Mouse (Mus musculus): ENCODE data around the gene Fam162b.
A peak's percentile ranks its signal among the peaks of the same experiment; 100 is the strongest.

Fam162b gene

DNA sequence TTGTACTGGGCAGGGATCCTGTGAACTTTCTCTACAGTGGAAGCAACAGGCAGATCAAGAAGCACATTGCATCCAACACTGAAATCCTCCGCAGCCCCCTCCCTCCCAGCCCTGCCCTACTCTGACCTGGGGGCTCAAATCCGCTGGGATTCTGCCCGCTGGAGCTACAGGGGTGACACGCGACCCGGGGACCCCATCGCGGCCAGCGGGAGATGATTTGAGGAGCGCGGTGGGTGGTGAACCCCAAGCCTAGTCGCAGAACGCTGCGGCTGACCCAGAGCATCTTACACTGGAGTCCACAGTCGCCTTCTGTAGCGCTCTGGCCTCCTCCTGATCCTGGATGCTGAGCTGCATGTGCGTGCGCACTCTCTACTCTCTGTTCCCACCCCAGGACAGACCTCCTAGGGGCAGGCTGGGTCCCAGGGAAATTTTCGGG lies at the start of gene Fam162b:
Fam162b (minus strand) TSS at position 379 of the 436 bp plus-strand sequence.
- no peak for DNase-seq

DNA sequence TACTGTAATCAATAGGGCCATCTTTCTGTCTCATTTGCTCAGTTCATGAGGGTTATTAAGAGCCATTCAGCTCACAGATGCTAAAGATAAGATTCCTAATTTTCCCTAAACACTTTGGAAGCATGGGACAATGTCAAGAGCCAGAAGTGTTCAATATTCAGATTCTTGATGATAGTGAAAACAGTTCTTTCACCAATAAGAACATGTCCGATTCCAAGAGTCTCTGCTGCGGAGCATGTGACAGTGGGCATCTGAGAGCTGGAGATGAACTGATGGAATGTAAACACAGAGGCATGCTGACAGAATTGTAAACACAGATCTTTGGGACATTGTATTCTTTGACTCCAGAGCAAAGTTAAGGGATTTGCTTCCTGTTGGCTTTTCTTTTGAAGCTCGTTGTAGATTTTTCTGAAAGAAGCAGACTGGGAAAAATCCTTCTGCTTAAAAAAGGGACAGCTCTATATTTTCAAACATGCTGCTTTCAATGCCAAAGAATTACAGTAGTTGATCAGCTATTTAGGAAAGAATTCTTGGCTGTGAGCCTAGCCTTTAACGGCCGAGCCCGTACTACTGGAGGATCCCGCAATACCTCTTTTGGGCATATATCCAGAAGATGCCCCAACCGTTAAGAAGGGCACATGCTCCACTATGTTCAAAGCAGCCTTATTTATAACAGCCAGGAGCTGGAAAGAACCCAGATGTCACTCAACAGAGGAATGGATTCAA lies 41.3 kb upstream of the Fam162b start, which contains the start of gene Gprc6a:
Gprc6a (minus strand) TSS at position 51 of the 726 bp plus-strand sequence.
- DNase-seq, result no peak

DNA sequence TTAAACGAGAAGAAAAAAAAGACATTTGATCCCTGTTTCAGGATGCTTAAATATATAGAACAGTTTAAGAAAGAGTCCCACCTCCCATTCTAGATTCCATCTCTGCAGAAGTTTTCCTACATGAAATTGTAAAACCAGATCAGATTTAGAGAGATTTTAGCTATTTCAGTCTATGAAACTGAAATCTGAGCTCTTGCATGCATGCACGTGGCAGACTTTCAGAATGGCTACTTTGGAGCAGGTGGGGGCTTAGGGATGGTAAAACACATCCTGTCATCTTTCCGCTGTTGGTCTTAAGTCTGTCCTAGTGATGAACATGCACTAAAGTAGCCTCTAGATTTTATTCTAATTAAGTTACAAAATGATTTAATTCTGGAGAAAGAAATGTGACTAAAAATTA lies 30.9 kb upstream of the Fam162b start:
- no peak for DNase-seq

DNA sequence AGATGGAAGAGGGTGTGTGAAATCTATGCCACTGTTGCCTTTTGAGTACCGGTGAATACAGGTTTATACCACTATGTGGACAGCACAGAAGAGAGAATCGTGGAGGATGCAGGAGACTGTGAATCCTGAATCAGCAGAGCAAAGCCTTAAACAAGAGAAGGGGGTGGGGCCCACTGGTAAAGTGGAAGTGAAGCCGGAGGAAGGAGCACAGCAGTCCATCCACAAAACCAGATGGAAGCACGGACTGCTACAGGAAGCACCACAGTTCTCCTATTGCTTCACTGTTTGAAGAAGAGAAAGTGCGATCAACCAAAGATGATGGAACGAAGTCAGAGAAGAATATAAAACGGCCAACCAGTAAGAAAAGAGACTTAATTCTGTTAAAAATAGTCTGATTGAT lies 29.8 kb upstream of the Fam162b start:
- no peak for DNase-seq

DNA sequence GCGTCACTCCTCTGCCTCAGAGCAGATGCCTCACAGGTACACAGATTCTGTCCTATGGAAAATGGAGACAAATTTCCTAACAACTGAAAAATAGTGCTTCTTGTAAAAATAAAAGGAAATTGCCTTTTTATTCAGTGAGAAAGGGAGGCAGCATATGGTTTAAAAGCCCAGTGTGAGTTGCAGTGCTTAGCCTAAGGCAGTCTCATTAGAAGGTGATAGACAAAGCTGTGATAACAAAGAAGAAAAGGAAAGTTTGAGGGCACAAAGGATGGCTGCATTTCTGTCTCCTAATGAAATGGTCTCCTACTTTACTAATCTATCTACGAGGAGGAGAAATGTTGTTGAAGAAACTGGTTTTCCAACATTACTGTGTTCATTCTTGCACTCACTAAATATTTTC lies 28.2 kb upstream of the Fam162b start:
- DNase-seq, result no peak

DNA sequence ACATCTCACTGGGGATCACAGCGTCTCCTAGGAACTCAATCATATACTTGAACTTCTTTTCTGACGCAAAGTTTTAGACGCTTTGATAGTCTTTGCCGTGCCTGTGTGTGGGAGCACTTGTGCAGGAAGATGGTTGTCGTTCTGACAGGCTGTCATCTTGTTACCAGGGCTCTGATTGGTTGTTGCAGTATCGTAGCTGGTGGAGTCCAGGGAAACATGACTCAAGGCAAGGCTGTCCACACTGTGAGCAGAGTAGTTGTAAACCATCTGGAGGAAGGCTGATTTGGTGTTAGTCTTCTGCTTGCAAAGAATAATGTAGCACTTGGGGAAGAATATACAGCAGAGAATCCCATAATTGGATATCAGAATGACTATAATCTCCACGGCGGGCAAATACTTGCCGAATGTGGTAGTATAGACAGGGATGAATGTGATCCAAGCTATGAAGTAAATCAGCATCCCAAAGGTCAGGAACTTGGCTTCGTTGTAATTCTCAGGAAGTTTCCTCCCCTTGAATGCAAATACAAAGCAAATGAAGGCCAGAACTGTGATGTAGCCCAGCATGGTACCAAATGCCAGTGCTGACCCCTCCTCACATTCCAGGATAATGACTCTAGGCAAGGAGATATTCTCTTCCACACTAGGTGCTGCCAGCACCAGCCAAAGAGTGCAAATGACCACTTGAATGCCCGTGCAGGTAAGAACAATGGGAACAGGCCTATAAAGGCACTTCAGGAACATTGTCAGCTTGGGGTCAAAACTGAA lies 24.7 kb upstream of the Fam162b start:
- DNase-seq, result no peak

DNA sequence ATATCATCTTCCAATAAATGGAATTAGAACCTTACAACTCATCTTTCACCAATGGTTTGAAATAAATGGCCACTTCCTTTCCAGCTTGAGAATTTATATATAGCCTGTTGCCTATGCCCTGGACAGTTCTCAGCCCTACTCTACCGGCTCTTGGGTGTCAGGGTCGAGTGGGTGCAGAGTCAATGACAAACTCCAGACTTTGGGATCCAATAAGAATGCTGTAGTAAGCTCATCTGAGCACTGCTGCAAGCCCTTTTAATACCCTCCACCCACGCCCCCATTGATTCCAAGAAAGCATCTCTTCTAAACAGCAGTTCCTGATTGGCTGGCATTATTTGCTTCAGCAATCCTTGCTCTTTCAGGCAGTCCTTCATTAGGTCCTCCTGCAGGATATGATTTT lies 23.1 kb upstream of the Fam162b start:
- no peak for DNase-seq

DNA sequence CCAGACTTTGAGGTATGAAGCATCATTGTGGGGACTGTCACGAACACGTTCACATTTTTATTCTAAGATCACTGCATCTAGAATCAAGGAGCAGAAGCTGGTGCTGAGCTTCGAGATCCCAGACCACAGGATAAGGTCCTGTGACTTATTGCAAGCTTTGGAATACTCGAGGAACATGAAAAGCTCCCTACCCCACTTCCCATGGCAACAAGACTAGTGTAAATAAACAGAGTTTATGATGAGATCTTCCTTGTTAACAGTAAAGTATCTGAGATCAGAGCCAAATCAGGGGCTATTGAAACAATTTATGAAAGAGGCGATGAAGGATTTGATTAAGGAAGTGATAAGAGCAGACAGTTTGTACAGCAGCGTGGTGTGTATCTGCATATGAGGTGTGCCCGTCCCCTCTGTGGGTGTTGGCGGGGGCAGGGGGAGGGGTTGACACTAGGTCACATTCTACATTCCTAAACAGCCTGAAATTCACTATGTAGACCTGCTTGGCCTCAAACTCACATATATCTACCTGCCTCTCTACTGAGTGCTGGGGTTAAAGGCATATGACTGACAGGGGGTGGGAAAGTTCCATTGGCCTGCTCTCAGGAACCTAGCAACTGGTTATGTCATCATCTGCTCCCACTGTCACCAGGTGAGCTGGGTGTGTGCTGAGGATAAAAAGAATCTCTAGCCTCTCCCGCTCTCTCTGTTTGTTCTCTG lies 21.8 kb upstream of the Fam162b start:
- no peak for DNase-seq

DNA sequence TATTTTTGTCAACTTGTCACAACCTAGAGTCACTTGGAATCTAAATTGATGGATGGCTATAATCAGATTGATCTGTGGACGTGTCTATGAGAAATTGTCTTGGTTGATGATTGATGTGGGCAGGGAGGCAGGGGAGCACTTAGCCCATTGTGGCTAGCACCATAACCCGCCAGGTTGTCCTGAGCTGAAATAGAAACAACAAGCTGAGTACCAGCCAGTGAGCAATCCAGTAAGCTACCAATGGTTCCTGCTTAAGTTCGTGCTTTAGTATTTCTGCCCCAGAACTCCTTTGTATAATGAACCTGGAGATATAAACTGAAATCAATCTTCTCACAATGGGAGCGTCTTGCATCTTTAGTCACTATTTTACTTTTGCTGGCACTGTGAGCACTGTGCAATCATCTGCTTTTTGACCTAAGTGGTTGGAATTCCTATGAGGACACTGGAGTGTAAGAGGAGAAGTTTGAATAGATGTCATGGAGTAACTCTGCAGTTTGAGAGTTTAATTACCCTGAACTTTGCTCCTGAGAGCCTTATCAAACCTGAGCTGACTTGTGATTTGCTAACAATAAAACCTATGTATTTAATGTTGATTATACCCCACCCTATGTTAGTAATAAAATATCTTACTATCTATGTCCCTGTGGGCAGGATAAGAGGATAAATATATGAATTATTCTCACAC lies 19.6 kb upstream of the Fam162b start:
- DNase-seq, result no peak

DNA sequence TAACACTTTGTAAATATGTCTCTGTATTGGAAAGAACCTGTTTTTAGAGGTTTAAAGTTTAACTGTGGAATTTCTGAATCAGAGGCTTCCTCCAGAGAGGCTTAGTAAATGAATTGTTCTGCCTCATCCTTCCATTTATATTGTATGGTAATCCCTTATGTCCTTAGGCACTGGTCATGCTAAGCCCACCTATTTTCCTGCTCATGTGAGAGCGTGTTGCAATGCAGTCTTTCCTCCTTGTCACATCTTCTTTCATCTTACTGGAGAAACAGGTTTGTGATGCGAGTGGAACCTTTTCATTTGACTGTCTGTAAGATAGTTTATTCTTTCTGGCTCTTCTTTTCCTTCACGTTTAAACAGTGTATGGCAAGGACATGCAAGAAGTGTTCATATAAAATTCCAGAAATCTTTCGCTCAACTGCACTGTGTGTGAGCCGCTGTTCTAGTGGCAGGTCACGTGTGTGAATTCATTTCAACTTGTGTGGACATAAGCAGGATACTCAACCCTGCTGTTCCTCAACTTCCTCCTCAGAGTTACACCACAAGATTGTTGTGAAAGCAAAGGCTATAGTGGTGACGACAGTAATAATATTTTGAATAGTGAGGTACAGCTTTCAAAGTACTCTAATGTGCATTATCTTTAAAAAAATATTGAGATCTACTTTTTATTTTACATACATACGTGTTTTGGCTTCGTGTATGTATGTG lies 6.8 kb upstream of the Fam162b start:
- DNase-seq, result no peak

DNA sequence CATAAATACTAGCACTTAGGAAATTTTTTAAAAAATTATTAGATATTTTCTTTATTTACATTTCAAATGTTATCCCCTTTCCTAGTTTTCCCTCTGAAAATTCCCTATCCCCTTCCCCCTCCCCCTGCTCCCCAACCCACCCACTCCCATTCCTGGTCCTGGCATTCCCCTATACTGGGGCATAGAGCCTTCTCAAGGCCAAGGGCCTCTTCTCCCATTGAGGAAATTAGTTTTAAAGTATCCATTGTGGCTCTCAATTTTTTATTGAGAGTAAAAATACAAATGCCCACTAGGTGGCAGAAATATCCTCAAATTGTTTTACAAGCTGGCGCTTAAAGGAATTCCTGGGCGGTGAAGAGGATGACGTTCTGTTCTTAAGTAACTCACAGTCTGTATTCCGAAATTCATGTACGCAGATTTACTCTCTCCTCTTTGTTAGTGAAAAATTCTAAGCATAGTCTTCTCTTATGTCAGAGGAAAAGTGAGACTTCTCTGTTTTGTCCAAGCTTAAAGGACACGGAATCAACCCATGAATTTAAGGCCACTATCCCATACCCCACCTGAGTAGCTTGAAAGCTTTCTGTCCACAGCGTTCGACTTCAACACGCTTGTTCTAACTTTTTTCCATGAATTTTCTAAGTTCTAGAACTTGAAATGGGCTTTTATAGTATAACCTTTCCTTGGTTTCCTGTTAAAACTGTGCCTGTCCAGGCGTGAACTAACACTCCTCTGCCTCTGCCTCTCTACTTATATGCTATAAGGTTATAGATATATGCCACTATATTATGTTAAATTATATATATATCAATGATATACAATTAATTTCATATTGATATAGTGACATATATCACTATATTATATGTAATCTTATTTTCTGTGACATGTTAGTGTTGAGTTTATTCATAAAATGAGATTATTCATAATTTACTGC lies 4.9 kb upstream of the Fam162b start:
- peak; percentile 4 to 29 for DNase-seq

DNA sequence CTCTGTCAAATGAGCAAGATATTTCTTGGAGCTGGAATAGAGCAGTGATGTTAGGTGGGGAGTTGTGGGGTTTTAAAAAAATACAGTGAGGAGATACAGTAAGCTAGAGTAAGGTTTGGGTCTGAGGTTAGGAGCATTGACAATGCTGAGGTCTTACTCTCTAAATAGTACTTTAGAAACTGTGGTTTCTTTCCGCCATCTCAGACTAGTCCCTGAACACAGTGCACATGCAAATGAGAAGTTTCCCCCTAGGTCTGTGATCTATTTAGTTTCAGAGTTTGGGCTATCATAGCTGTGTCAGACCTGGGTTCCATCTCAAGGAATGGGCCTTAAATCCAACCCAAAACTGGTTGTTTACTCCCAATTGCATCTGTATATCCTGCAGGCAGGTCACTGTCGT lies 1.3 kb upstream of the Fam162b start:
- no peak for DNase-seq

DNA sequence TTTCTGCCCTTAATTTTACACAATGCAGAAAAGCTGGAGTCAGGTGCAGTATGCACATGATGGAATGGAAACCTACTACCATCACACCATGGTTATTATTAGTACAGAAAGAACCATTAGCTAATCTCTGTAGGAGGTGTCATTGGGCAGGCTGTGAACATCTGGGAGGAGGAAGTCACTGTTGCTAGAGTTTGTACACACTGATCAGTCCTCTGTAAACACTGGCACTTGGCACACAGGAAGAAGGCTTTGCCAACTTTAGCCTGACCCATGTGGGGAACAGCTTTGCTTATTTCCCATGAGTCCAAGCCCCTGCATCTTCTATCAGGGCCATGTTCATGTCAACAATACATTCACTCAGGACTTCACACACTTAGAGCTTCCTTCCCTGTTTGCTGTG lies 5.4 kb downstream of the Fam162b start:
- DNase-seq, result no peak

DNA sequence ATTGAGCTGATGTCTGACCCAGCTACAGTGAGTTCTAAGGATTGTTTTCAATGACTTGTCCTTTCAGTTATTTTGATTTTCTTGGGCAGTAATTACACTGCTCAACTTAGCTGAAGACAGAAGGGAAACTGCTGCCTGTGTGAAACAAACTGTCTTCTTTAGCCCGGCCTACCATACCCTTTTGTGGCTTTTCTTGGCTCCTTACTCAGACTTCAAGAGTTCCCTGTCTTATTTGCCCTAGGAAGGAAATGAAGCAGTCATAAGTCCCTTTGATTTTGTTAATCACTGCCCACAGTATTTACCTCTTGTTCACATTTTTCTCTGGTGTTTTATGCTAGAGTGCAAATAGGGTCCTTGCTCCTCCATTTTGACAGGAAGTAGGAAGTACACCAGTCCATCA lies 5.9 kb downstream of the Fam162b start:
- no peak for DNase-seq

DNA sequence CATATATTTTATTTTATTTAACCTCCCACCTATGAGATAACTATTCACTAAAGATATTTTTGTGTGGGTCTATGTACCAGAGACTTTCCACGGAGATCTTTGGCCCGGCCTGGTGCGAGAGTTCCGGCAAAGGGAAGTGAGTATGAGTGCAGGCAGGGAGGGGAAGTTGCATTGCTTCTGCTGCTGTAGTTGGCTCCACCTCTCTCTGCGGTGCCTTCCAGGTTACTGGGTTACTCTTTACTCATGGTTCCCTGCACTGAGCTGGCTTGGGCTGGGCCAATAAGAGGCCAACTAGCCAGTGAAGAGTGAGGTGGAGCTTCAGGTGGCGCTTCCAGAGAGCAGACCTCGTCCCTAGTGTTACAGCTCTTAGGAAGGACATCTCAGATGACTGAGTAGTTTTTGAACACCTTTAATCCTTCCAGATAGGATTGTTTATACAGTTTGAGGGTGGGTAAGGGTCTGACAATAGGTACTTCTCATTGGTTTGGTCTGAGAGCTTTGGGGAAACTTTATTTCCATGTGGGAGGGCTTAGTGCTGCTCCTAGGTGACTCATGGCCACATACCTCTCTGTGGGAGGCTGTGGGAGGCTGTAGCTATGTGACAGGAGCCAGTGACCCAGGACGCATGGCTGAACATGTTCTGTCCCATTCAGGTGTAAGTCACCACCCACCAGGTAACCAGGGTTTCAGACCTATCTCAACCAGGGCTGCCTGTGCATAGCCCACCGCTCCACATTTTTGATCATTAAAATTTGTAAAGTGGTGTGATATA lies 18.9 kb downstream of the Fam162b start:
- DNase-seq, result peak in 1 of 2 experiments; percentile 3

DNA sequence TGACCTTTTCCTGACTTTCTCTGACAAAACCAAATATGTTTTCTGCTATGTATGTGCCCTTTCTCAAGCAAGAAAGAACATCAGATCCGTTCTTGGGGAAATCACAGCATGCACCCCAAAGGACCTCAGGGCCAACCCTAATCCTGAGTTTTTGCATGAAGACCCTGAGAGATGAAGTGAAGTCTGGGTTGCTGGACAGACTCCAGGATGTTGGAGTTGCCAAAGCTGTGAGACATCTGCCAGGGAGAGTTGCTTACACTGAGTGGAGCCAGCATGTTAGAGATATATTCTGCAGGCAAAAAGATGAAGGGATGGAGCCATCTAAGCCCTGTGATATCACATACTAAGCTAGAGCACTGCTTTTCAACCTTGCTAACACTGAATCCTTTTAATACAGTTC lies 34.3 kb downstream of the Fam162b start:
- DNase-seq, result no peak

DNA sequence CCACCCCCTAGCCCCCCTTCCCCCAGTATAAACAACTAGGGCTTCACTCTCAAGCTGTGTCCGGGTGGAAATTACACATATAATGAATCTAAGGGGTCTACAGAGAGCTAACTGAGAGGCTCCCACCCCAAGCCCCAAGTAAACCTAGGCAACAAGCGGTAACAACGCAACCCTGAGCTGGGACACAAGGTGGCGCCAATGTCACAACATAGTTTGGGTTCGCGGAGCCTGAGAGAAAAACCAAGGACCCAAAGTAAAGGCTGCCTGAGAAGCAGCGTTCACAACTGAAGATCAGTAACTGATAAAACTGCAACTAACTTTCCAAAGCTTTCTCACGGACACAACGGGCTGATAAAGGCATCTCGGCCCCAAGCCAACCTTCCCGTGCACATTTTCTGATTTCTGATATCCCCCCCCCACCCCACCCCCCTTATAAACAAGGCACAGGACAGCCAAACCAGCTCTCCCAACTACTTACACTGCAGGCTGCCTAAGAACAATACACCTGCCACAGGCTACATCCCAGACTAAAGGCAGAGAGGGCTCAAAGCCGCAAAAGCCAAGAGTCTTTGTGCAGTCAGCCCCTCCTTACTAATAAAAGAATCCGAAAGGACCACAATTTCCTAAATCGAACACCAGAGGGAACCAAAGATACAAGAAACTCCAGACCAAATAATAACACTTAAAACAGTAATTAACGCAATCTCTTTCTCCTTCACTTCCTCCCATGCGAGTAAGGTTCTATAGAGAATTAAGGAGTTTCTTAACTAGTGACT lies 36.8 kb downstream of the Fam162b start:
- DNase-seq, result peak; percentile 73 to 89

All from kidney, postnatal 36 days (tissue).